ENCODE assay signal across 8 mouse cellular contexts in the genomic region with DNA sequence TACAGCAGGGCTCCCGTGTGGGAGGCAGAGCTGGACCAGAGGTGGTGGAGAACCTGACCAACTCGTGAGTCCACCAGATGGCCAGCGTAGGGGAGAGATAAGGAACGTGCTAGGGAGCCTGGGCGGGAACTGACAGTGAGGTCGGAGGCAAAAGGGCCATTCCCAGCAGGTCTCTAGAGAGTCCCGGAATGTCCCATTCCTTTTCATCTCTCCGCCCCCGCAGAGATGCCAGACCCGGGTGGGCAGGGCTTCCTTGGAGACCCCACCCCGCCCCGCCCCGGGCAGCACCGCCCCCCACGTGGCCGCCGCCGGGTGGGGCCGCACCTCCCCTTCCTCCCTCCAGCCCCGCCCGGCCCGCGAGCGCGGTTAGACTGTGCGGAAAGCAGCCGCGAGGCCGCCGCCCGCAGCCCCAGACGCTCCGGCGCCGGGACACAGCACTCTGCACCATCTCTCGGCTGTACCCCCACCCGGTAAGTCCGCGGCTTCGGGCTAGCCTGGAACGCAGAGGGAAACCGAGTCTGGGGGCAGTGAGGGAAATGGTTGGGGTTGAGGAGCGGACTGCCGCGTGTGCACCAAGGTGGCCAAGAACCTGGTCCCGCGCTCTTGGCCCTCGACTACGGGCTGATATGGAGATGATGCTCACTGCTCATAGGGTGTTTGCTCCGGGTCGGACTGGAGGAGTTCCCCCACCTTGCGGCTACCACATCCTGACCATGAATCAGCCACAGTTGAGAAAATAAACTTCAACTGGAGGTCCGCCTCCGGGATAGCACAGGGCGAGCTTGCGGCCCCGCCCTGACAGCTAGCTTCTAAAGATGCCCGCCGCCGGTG. TPM values are rescaled to one million over a fixed set of nuclear protein-coding genes. Genes with fewer than 3 reads are reported as not detected.
DNase-seq lines count a peak whose midpoint lies in the region; ATAC-seq and TF ChIP-seq lines count a peak whose summit lies in the region.

A gene (plus strand): TSS at position 359 of the 831 bp plus-strand sequence.

- no peaks in the 10 kb centered on the region for H3K36me3 ChIP-seq in limb, embryonic 12.5 days
- no peaks in the 10 kb centered on the region for H3K36me3 ChIP-seq in midbrain, embryonic 13.5 days

- H3K9ac ChIP-seq in limb, embryonic 12.5 days (replicated peaks), result peak within 1 kb of the TSS; percentile 58
- H3K9ac ChIP-seq in midbrain, embryonic 13.5 days (replicated peaks), result peak within 1 kb of the TSS; percentile 64

- H3K4me3 ChIP-seq in embryonic fibroblast, embryonic 13.5 days (ENCODE audit: insufficient read depth, low read length), result peak within 1 kb of the TSS; percentile 83
- H3K4me3 ChIP-seq in limb, embryonic 12.5 days (replicated peaks), result peak within 1 kb of the TSS; percentile 61
- H3K4me3 ChIP-seq in midbrain, embryonic 13.5 days (replicated peaks), result peak within 1 kb of the TSS; percentile 41

- H3K4me2 ChIP-seq in limb, embryonic 12.5 days, result peak within 1 kb of the TSS; percentile 92
- H3K4me2 ChIP-seq in midbrain, embryonic 13.5 days (replicated peaks), result peak within 1 kb of the TSS; percentile 83

- peaks cover 23% of the 10 kb centered on the region for H3K4me1 ChIP-seq in embryonic fibroblast, embryonic 13.5 days (ENCODE audit: control insufficient read depth, insufficient read depth, low read length)
- peaks cover 32% of the 10 kb centered on the region for H3K4me1 ChIP-seq in limb, embryonic 12.5 days (replicated peaks)
- peaks cover 23% of the 10 kb centered on the region for H3K4me1 ChIP-seq in midbrain, embryonic 13.5 days (replicated peaks)

- H3K9me3 ChIP-seq in limb, embryonic 12.5 days, result no peaks in the 10 kb centered on the region
- no peaks in the 10 kb centered on the region for H3K9me3 ChIP-seq in midbrain, embryonic 13.5 days

- ATAC-seq in limb, embryonic 12.5 days (ENCODE audit: insufficient number of reproducible peaks, insufficient read depth, low FRiP score, low TSS enrichment, low read depth), result peak; percentile 79
- peak; percentile 84 for ATAC-seq in midbrain, embryonic 13.5 days

- peak; percentile 82 for TF ChIP-seq POLR2A in embryonic fibroblast, embryonic 13.5 days (IDR thresholded peaks at IDR 0.05; ENCODE audit: low read depth, low read length)

- H3K27ac ChIP-seq in embryonic fibroblast, embryonic 13.5 days (ENCODE audit: insufficient read depth, low read length), result peak within 1 kb of the TSS; percentile 70
- H3K27ac ChIP-seq in limb, embryonic 12.5 days, result 0 out of 2 replicates have a peak within 1 kb of the TSS, but pooled peaks have one; percentile 29
- H3K27ac ChIP-seq in midbrain, embryonic 13.5 days, result no peak within 1 kb of the TSS

- no peak for TF ChIP-seq CTCF in embryonic fibroblast, embryonic 13.5 days (IDR thresholded peaks at IDR 0.05; ENCODE audit: borderline replicate concordance, insufficient read depth, low read length)

- peak; percentile 85 for DNase-seq in 3T3-L1 (ENCODE audit: low read depth, low spot score)
- DNase-seq in adrenal gland, postnatal 10 days, result peak; percentile 90
- DNase-seq in heart, adult 9 months (ENCODE audit: low spot score in 2 of 2), result peak; percentile 87
- peak; percentile 75 for DNase-seq in kidney, adult 9 months
- DNase-seq in spleen, adult 18-20 months, result peak; percentile 78 to 85

- WGBS in limb, embryonic 12.5 days, result under 1% methylated on average over 51 of the region's 60 CpGs
- 1% methylated on average over 35 of the region's 60 CpGs for WGBS in midbrain, embryonic 13.5 days

- peaks cover 43% of the 10 kb centered on the region for H3K27me3 ChIP-seq in limb, embryonic 12.5 days
- peaks cover 52% of the 10 kb centered on the region for H3K27me3 ChIP-seq in midbrain, embryonic 13.5 days

RNA-seq across cellular contexts. Expression of the gene that starts here (rescaled TPM):
- total RNA-seq in adrenal gland, postnatal 10 days (2021), result 10 to 100 TPM; 21.7 to 25.4 TPM
- 67.6 and 103 TPM in 2 replicates for polyA plus RNA-seq in embryonic fibroblast, embryonic 13.5 days (2011; ENCODE audit: insufficient read length, low read depth, missing spikeins)
- 2.0 and 2.2 TPM in 2 replicates for polyA plus RNA-seq in limb, embryonic 12.5 days (2016; fragmentation: Nextera tagmentation; extraction: Ambion mirVana)
- 0.43 and 1.8 TPM in 2 replicates for polyA plus RNA-seq in midbrain, embryonic 13.5 days (2015; fragmentation: Nextera tagmentation; extraction: Ambion mirVana)

Comparison
In these comparisons a context has a peak if more than half of its experiments do, and no peak if none do; other contexts are left out.
1. RNA of the gene that starts here (polyA plus RNA-seq): 67.6 to 103 TPM in embryonic fibroblast, embryonic 13.5 days; 2.0 to 2.2 TPM in limb, embryonic 12.5 days and 0.43 to 1.8 TPM in midbrain, embryonic 13.5 days; every median in the first group is over 10 times any median in the second.
2. Peak in every context shown above with its lines, with median percentiles within 50 percentile points of each other: DNase-seq and H3K4me3 ChIP-seq.